Mouse (Mus musculus) G1E (cell line): ENCODE measurements around the gene Eif3c.

Experiments used
- CTCF ChIP-seq: IDR thresholded peaks from 2 replicates; pipeline ENCODE4 v1.5.1; 2012; ENCODE audit warnings: low read depth, low read length, inconsistent platforms, mixed read lengths
- GATA1 ChIP-seq: IDR thresholded peaks from 2 replicates; pipeline ENCODE4 v1.6.1; 2012; ENCODE audit warnings: borderline replicate concordance, low read length, inconsistent platforms, mixed read lengths
- TAL1 ChIP-seq: conservative IDR thresholded peaks from 2 replicates; pipeline ENCODE4 v1.6.1; 2012; ENCODE audit warnings: low read depth, low read length, inconsistent platforms, mixed read lengths

GRCm38 (mm10) chr7:126541661-126542060 lies 24.6 kb downstream of the Eif3c start:
- TF ChIP-seq CTCF (no peak), GATA1 (no peak), TAL1 (no peak)
